Mouse (Mus musculus): ENCODE measurements around the gene Mob4. TPM values are rescaled to one million over a fixed set of nuclear protein-coding genes. Genes with fewer than 3 reads are reported as not detected.

Gene Mob4
- polyA plus RNA-seq, 1 experiment from 2014 or later = 124 TPM

DNA sequence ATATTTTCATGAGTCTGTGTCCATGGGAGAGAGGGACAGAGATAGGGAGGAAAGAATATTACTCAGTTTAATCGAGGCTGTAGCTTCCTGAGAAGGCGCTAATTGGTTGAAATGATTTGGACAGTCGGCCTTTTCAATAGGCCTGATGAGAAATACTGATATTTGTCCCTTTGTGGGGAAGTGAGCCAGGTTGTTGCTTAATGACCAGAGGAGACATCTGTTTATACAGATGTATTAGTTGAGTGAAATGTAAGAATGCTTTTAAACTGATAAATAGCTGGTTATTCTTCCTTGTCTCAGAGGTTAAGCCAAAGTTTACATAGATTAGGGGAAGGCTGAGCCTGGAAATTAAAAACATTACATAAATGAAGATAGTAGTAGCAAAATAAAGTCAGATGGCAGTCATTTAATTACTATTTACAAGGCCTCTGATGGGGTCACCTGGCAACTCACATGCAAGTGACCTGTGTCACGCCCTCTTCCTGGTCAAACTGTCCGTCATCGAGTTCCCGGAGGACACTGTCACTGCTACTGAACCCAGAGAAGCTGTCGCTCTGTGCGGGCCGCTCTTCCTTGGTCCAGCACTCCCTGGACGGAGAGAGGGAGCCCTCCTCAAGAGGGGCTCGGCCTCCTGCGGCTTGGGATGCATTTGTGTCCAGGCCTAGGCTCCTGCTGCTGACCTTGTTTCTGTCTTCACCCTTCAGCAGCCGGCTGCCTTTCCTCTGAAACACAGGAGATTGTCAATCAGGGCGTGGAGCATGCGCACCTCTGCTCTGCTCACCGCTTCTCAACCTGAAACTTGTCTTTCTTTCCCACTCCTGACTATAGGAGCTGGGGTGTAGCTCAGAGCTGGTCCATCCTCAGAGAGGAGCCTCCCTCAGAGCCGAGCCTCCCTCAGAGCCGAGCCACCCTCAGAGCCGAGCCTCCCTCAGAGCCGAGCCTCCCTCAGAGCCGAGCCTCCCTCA, 40.6 kb downstream of the Mob4 start:
- H3K27me3 ChIP-seq (ENCODE audit: poor library complexity, severe bottlenecking) = no peaks in the 10 kb centered on the region
- peaks cover 13% of the 10 kb centered on the region for H3K9me3 ChIP-seq
- WGBS = 65% methylated on average over 22 of the region's 22 CpGs
- peaks cover 8% of the 10 kb centered on the region for H3K36me3 ChIP-seq (replicated peaks)
- 0 out of 2 replicates have a peak, but pooled peaks cover 3% of the 10 kb centered on the region for H3K4me1 ChIP-seq
- peak overlapping the region; percentile 58 for H3K27ac ChIP-seq
- no peak for DNase-seq (ENCODE audit: extremely low spot score, low spot score)
- peak overlapping the region; percentile 30 for H3K4me3 ChIP-seq

- 0 out of 2 replicates have a peak, but pooled peaks cover 3% of the 10 kb centered on the region for H3K4me1 ChIP-seq
- no peak for DNase-seq (ENCODE audit: extremely low spot score, low spot score)
- H3K36me3 ChIP-seq (replicated peaks) = peaks cover 4% of the 10 kb centered on the region; the same call in 1 of the 2 replicates
- H3K9me3 ChIP-seq = peaks cover 5% of the 10 kb centered on the region
- H3K27ac ChIP-seq = no peak overlapping the region
- WGBS = 91% methylated on average over 10 of the region's 10 CpGs
- H3K4me3 ChIP-seq = no peak overlapping the region
- H3K27me3 ChIP-seq (ENCODE audit: poor library complexity, severe bottlenecking) = no peaks in the 10 kb centered on the region
Measured at GRCm38 (mm10) chr1:55173720-55174557, 42.9 kb downstream of the Mob4 start.

GRCm38 (mm10) chr1:55174558-55175034, 43.6 kb downstream of the Mob4 start:
- H3K4me1 ChIP-seq = 0 out of 2 replicates have a peak, but pooled peaks cover 3% of the 10 kb centered on the region
- WGBS = 38% methylated on average over 3 of the region's 3 CpGs
- no peaks in the 10 kb centered on the region for H3K36me3 ChIP-seq (replicated peaks)
- H3K27ac ChIP-seq = no peak overlapping the region
- no peaks in the 10 kb centered on the region; the same call in 1 of the 2 replicates for H3K9me3 ChIP-seq
- DNase-seq (ENCODE audit: extremely low spot score, low spot score) = no peak
- no peaks in the 10 kb centered on the region for H3K27me3 ChIP-seq (ENCODE audit: poor library complexity, severe bottlenecking)
- no peak overlapping the region for H3K4me3 ChIP-seq

DNA sequence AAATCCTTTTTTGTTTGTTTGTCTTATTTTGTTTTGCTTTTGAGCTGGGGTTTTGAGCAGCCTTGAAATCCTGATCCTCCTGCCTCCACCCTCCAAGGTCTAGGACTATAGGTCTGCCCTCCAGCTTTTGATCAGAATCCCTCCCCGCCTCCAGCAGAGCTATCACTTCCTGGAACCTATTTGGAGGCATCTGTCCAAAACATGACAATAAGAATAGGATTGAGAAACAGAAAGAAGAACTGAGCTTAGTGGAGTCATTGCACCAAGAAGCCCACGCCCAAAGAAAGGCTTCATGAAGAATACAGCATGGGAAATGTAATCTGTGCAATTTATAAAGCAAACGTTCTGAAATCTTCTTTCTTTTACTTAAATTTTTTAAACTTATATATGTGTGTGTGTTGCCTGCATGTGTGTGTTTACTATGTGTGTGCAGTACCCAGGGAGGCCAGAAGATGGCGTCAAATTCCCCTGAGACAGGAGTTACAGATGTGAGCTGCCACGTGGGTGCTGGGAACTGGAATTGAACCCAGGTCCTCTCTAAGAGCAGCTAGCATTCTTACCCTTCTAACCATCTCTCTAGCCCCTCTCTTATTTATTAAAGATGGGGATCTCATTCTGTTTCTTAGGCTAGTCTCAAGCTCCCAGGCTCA, 49.0 kb downstream of the Mob4 start:
- Histone ChIP-seq H3K9me3 (peaks cover 12% of the 10 kb centered on the region), H3K4me3 (no peak overlapping the region), H3K27ac (no peak overlapping the region), H3K4me1 (no peaks in the 10 kb centered on the region), H3K27me3 (ENCODE audit: poor library complexity, severe bottlenecking) (no peaks in the 10 kb centered on the region), H3K36me3 (replicated peaks) (peaks cover 11% of the 10 kb centered on the region)
- DNase-seq (ENCODE audit: extremely low spot score, low spot score) = no peak
- 84% methylated on average over 5 of the region's 5 CpGs for WGBS

DNA sequence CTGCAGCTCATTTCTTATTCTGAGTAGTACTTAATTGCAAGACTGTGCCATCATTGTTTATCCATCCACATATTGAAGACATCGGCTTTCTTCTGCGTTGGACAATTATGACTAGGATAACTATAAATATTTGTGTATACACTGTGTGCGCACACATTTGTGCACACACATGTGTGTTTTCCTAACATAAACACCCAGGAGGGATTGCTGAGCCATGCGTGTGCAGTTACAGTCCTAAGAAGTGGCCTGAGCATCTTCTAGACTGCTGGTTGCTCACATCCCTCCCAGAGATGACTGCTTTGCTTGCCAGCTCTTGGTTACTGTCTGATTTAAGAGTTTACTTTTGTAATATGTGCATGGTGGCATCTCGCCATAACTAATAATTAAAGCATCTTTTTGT, 51.4 kb downstream of the Mob4 start:
- H3K4me1 ChIP-seq = peaks cover 10% of the 10 kb centered on the region
- 89% methylated on average over 5 of the region's 5 CpGs for WGBS
- DNase-seq (ENCODE audit: extremely low spot score, low spot score) = no peak
- no peak overlapping the region for H3K4me3 ChIP-seq
- H3K27ac ChIP-seq = no peak overlapping the region
- peaks cover 12% of the 10 kb centered on the region for H3K9me3 ChIP-seq
- peaks cover 11% of the 10 kb centered on the region for H3K36me3 ChIP-seq (replicated peaks)
- no peaks in the 10 kb centered on the region for H3K27me3 ChIP-seq (ENCODE audit: poor library complexity, severe bottlenecking)

DNA sequence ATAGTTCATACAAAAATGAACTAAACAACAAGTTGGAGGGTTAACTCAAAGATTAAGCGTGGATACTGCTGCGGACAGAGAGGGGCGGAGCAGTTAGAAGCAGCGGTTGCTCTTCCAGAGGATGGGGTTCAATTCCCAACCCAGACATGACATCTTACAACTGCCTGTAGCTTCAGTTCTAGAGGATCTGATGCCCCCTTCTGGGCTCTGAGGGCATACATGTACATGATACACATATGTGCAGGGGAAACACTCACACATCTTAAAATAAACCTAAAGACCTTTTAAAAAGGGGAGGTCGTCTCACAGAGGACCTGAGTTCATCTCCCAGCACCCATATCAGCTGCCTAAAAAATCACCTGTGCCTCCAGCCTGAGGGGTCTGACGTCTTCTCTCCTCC, 54.7 kb downstream of the Mob4 start:
- Histone ChIP-seq H3K4me3 (no peak overlapping the region), H3K4me1 (peaks cover 10% of the 10 kb centered on the region), H3K27me3 (ENCODE audit: poor library complexity, severe bottlenecking) (no peaks in the 10 kb centered on the region), H3K9me3 (peaks cover 3% of the 10 kb centered on the region), H3K27ac (no peak overlapping the region), H3K36me3 (replicated peaks) (peaks cover 3% of the 10 kb centered on the region; the same call in 1 of the 2 replicates)
- DNase-seq (ENCODE audit: extremely low spot score, low spot score) = no peak
- 89% methylated on average over 6 of the region's 6 CpGs for WGBS

GRCm38 (mm10) chr1:55186592-55187210, 55.7 kb downstream of the Mob4 start:
- H3K27me3 ChIP-seq (ENCODE audit: poor library complexity, severe bottlenecking) = no peaks in the 10 kb centered on the region
- WGBS = 24% methylated on average over 11 of the region's 11 CpGs
- no peaks in the 10 kb centered on the region for H3K36me3 ChIP-seq (replicated peaks)
- H3K4me3 ChIP-seq = peak overlapping the region; percentile 5; the same call in 1 of the 2 replicates
- no peaks in the 10 kb centered on the region for H3K9me3 ChIP-seq
- H3K4me1 ChIP-seq = peaks cover 10% of the 10 kb centered on the region
- no peak for DNase-seq (ENCODE audit: extremely low spot score, low spot score)
- H3K27ac ChIP-seq = peak overlapping the region; percentile 60; the same call in 1 of the 2 replicates

DNA sequence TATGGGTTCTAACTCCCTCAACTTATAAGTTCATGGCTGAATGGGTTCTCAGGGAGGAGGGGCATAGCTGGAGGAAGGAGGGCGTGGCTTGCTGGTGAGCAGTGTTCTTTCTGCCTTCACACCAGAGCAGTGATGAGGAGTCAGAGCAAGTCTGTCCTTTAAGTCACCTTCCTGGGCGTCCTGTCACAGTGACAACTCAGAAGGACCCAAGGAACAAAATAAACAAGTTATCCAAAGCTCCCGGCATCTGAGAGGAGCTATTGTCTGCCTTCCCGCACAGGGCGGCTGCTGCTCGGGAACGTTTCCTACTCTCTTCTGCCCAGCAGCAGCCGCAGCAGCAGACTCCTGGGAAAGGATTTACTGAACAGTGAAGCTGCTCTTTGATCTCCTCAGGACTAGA, 61.0 kb downstream of the Mob4 start:
- peak overlapping the region; percentile 57; the same call in 1 of the 2 replicates for H3K27ac ChIP-seq
- no peak for DNase-seq (ENCODE audit: extremely low spot score, low spot score)
- 23% methylated on average over 8 of the region's 8 CpGs for WGBS
- H3K4me1 ChIP-seq = peaks cover 52% of the 10 kb centered on the region
- H3K36me3 ChIP-seq (replicated peaks) = no peaks in the 10 kb centered on the region
- H3K9me3 ChIP-seq = no peaks in the 10 kb centered on the region
- H3K27me3 ChIP-seq (ENCODE audit: poor library complexity, severe bottlenecking) = peaks cover 37% of the 10 kb centered on the region
- peak overlapping the region; percentile 42 for H3K4me3 ChIP-seq

DNA sequence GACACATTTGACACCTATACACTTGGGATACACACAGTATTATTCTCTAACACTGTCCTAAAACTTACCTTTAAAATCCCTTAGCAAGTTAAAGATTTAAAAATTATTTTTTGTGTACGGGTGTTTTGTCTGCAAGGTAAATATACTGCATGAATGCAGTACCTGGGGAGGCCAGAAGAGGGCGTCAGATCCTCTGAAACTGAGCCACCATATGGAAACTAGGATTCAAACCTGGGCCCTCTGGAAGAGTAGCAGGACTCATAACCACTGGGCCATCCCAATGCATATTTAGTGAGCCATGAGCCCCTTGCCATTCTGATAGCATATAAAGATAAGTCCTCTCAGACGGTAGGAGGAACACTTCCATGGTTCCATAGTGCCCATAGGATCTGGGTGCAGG, 61.8 kb downstream of the Mob4 start:
- H3K9me3 ChIP-seq = no peaks in the 10 kb centered on the region
- no peak for DNase-seq (ENCODE audit: extremely low spot score, low spot score)

DNA sequence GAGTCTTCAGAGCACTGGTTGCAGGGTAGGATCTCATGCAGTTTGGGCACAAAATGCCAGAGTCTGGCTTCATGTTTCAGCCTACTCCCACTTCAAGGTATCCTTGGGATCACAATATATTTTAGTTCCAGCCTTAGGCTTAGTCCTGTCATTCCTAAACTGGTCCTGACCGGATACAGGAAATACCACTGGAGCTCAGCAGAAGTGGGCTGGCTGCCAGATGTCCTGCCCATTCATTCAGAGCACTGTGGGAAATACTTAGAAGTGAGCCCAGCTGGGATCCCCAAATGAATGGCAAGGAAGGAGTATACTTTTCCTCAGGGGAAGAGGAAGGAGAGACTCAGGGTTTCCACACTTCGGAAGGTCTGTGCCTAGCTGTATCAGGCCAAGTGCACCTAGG, 62.3 kb downstream of the Mob4 start:
- H3K27ac ChIP-seq = peak overlapping the region; percentile 68; the same call in 1 of the 2 replicates
- H3K27me3 ChIP-seq (ENCODE audit: poor library complexity, severe bottlenecking) = peaks cover 38% of the 10 kb centered on the region
- H3K9me3 ChIP-seq = no peaks in the 10 kb centered on the region
- peaks cover 53% of the 10 kb centered on the region for H3K4me1 ChIP-seq
- H3K36me3 ChIP-seq (replicated peaks) = no peaks in the 10 kb centered on the region
- DNase-seq (ENCODE audit: extremely low spot score, low spot score) = no peak
- WGBS = 57% methylated on average over 2 of the region's 2 CpGs
- H3K4me3 ChIP-seq = no peak overlapping the region

More for the DNA sequence above, 61.8 kb downstream of the Mob4 start:
- peak overlapping the region; percentile 65; the same call in 1 of the 2 replicates for H3K27ac ChIP-seq
- no peaks in the 10 kb centered on the region for H3K36me3 ChIP-seq (replicated peaks)
- no peak overlapping the region for H3K4me3 ChIP-seq
- 55% methylated on average over 3 of the region's 3 CpGs for WGBS
- H3K4me1 ChIP-seq = peaks cover 48% of the 10 kb centered on the region
- H3K27me3 ChIP-seq (ENCODE audit: poor library complexity, severe bottlenecking) = peaks cover 38% of the 10 kb centered on the region

DNA sequence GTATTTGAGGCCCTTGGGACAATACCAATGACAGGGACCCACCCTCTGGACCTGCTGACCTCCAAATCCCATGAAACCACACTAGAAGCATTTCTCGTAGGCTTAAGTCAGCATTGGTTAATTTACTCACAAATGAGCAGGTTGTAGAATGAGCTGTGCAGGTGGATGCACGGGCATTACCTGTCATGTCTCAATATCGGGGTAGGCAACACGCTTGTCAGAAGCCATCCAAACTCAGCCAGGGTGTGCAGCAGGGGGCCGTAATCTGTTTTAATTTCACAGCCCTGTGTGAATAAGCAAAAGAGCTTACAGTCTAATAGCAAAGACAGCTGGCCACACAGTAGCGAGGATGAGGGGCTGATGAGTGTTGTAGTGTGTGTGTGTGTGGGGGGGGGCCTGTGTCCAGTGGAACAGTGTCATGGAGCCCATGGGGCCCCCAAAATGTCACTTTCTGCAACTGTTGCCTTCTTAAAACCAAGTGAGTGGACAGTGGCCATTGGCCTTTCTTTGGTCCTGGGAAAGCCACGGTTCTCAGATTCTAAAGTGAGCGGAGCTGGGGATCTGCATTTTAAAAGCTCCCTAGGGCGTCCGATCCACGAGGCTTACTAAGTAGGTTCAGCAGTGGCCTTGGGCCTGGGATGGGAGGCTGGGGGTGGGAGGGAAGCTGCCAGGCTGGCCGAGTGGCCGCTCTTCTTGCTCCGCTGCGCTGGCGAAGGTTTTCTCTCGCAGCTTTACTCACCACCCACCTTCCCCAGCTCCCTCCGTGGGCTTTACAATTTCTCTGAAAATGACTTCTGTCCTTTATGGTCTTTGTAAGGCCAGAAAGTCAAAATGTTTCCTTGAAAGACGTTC, 63.3 kb downstream of the Mob4 start:
- peak overlapping the region; percentile 68 for H3K27ac ChIP-seq
- WGBS = 27% methylated on average over 19 of the region's 19 CpGs

More for the DNA sequence above, 63.3 kb downstream of the Mob4 start:
- no peak for DNase-seq (ENCODE audit: extremely low spot score, low spot score)
- H3K27me3 ChIP-seq (ENCODE audit: poor library complexity, severe bottlenecking) = peaks cover 38% of the 10 kb centered on the region
- H3K9me3 ChIP-seq = no peaks in the 10 kb centered on the region
- peak overlapping the region; percentile 19; the same call in 1 of the 2 replicates for H3K4me3 ChIP-seq
- no peaks in the 10 kb centered on the region for H3K36me3 ChIP-seq (replicated peaks)
- H3K4me1 ChIP-seq = peaks cover 63% of the 10 kb centered on the region

All from forebrain, embryonic 10.5 days (tissue).